Mouse (Mus musculus) myocyte (in vitro differentiated cells): ENCODE data around the gene Cracr2a.

Experiments
- CEBPB ChIP-seq: IDR thresholded peaks from 2 replicates; pipeline ENCODE4 v1.6.1; 2011; ENCODE audit warnings: mild to moderate bottlenecking, moderate library complexity; ENCODE audit not compliant: poor library complexity, insufficient read depth, severe bottlenecking
- E2F4 ChIP-seq: IDR thresholded peaks from one replicate; pipeline ENCODE4 v1.6.1; 2011; ENCODE audit warnings: mild to moderate bottlenecking, control low read depth, moderate library complexity; ENCODE audit not compliant: insufficient read depth
- MAX ChIP-seq: IDR thresholded peaks from one replicate; pipeline ENCODE4 v1.6.1; 2011; ENCODE audit warnings: low read depth, mild to moderate bottlenecking, control low read depth
- MYOD1 ChIP-seq, 3 experiments: IDR thresholded peaks; one replicate each; pipeline ENCODE4 v1.6.1; 2011; ENCODE audit warnings: control low read depth in 2 of 3, low read depth in 2 of 3, mild to moderate bottlenecking in 2 of 3, moderate library complexity in 1 of 3; ENCODE audit not compliant: insufficient read length in 2 of 3, control insufficient read depth in 1 of 3
- POLR2A ChIP-seq: IDR thresholded peaks from one replicate; pipeline ENCODE4 v1.6.1; 2011; ENCODE audit warnings: low read depth, mild to moderate bottlenecking, control low read depth, moderate library complexity; ENCODE audit not compliant: insufficient read length
- POLR2AphosphoS2 ChIP-seq: IDR thresholded peaks from one replicate; pipeline ENCODE4 v1.6.1; 2011; ENCODE audit warnings: low read depth, control low read depth; ENCODE audit not compliant: insufficient read length
- REST ChIP-seq: IDR thresholded peaks from one replicate; pipeline ENCODE4 v1.6.1; 2011; ENCODE audit warnings: mild to moderate bottlenecking, control low read depth, moderate library complexity; ENCODE audit not compliant: insufficient read depth, insufficient read length
- SRF ChIP-seq: IDR thresholded peaks from one replicate; pipeline ENCODE4 v1.6.1; 2011; ENCODE audit warnings: low read depth; ENCODE audit not compliant: control insufficient read depth, insufficient read length
- TCF12 ChIP-seq: IDR thresholded peaks from one replicate; pipeline ENCODE4 v1.6.1; 2011; ENCODE audit warnings: mild to moderate bottlenecking, control low read depth; ENCODE audit not compliant: poor library complexity, insufficient read depth, severe bottlenecking
- TCF3 ChIP-seq: IDR thresholded peaks from one replicate; pipeline ENCODE4 v1.6.1; 2011; ENCODE audit warnings: low read depth, control low read depth; ENCODE audit not compliant: insufficient read length
- USF1 ChIP-seq: IDR thresholded peaks from one replicate; pipeline ENCODE4 v1.6.1; 2011; ENCODE audit warnings: low read depth, mild to moderate bottlenecking, control low read depth, moderate library complexity

GRCm38 (mm10) chr6:127715428-127715827 lies 154.3 kb downstream of the Cracr2a start:
- TF ChIP-seq MYOD1 (IDR thresholded peaks at IDR 0.05; ENCODE audit: control insufficient read depth in 1 of 3, insufficient read length in 2 of 3, low read depth in 2 of 3) (no peak), POLR2A (no peak), USF1 (no peak), POLR2AphosphoS2 (no peak), MAX (no peak), REST (no peak), E2F4 (no peak), TCF3 (no peak), SRF (no peak), TCF12 (no peak), CEBPB (no peak)
